ENCODE assay signal across 33 mouse cellular contexts in the genomic region with DNA sequence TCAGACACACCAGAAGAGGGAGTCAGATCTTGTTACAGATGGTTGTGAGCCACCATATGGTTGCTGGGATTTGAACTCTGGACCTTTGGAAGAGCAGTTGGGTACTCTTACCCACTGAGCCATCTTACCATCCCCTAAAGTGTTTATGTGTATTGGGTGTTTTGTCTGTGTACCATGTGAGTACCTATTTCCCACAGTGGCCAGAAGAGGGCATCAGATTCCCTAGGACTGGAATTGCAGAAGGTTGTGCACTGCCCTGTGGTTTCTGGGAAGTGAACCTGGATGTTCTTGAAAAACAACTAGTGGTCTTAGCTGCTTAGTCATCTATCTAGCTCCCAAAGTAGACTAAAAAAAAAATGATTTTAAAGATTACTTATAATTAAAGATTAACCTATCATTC.
A peak's percentile ranks its signal among the peaks of the same experiment; 100 is the strongest.
DNase-seq lines count a peak whose midpoint lies in the region; ATAC-seq and TF ChIP-seq lines count a peak whose summit lies in the region.
"Had no signal": no experiment of that assay in that cellular context is flagged by ENCODE, and none has a peak within 500 bp of the region (broad histone marks: within the 10 kb centered on the region; RNA-seq: fewer than 3 reads in every experiment).

No protein-coding gene starts in this region.

- H3K4me2 ChIP-seq in kidney, postnatal 0 days (ENCODE audit: low read length): no peak overlapping the region
- H3K4me2 ChIP-seq: forebrain, embryonic 12.5 days; heart, embryonic 12.5 days; hindbrain, embryonic 14.5 days; limb, embryonic 15.5 days; neural tube, embryonic 12.5 days had no signal

- no peaks in the 10 kb centered on the region for H3K9me3 ChIP-seq in kidney, postnatal 0 days (replicated peaks; ENCODE audit: low read length)
- no peaks in the 10 kb centered on the region for H3K9me3 ChIP-seq in E14TG2a.4 (ENCODE audit: low read length)
- H3K9me3 ChIP-seq: forebrain, embryonic 12.5 days; heart, embryonic 12.5 days; limb, embryonic 10.5 days; limb, embryonic 15.5 days; neural tube, embryonic 12.5 days had no signal

- H3K4me1 ChIP-seq in kidney, postnatal 0 days (replicated peaks; ENCODE audit: insufficient read depth, low read length): no peaks in the 10 kb centered on the region
- no peaks in the 10 kb centered on the region for H3K4me1 ChIP-seq in E14TG2a.4 (replicated peaks; ENCODE audit: low read depth, low read length)
- H3K4me1 ChIP-seq: forebrain, embryonic 12.5 days; heart, embryonic 12.5 days; limb, embryonic 10.5 days; limb, embryonic 15.5 days; neural tube, embryonic 12.5 days had no signal

- no peak overlapping the region for H3K4me3 ChIP-seq in kidney, postnatal 0 days (replicated peaks; ENCODE audit: low read depth, low read length)
- no peak overlapping the region for H3K4me3 ChIP-seq in E14TG2a.4 (replicated peaks; ENCODE audit: low read length)
- H3K4me3 ChIP-seq: erythroblast, embryonic 14.5 days; forebrain, embryonic 12.5 days; heart, embryonic 12.5 days; limb, embryonic 10.5 days; limb, embryonic 15.5 days; myocyte; neural tube, embryonic 12.5 days had no signal

- no peak for ATAC-seq in kidney, postnatal 0 days (replicated peaks; ENCODE audit: low FRiP score, low read depth)
- no peak for ATAC-seq in erythroid progenitor cell, adult 5-6 weeks (replicated peaks; ENCODE audit: low FRiP score, poor library complexity, severe bottlenecking)
- ATAC-seq: activated CD4-positive, CD25-positive, alpha-beta regulatory T cell, adult 4 months; inflammation-experienced regulatory T-cells, adult 6 months; midbrain, embryonic 16.5 days had no signal

- no peak overlapping the region for H3K9ac ChIP-seq in kidney, postnatal 0 days (ENCODE audit: low read depth, low read length)
- H3K9ac ChIP-seq: forebrain, embryonic 12.5 days; heart, embryonic 12.5 days; hindbrain, embryonic 14.5 days; limb, embryonic 15.5 days; liver, embryonic 14.5 days; neural tube, embryonic 12.5 days had no signal

- H3K27ac ChIP-seq in kidney, postnatal 0 days: no peak overlapping the region
- H3K27ac ChIP-seq: forebrain, embryonic 12.5 days; hindbrain, embryonic 14.5 days; limb, embryonic 10.5 days; limb, embryonic 15.5 days; liver, embryonic 14.5 days; macrophage; neural tube, embryonic 12.5 days had no signal

- intact Hi-C loops in gastrocnemius, postnatal 36 days (cut with DNase I): no loop called here

- H3K27me3 ChIP-seq in kidney, postnatal 0 days (ENCODE audit: insufficient read depth, low read length): no peaks in the 10 kb centered on the region
- no peaks in the 10 kb centered on the region for H3K27me3 ChIP-seq in E14TG2a.4 (ENCODE audit: insufficient read depth, low read length)
- H3K27me3 ChIP-seq: forebrain, embryonic 12.5 days; heart, embryonic 12.5 days; limb, embryonic 15.5 days; neural tube, embryonic 12.5 days had no signal

- no peaks in the 10 kb centered on the region for H3K36me3 ChIP-seq in kidney, postnatal 0 days (ENCODE audit: insufficient read depth, low read length)
- H3K36me3 ChIP-seq in E14TG2a.4 (ENCODE audit: insufficient read depth, low read length): no peaks in the 10 kb centered on the region
- H3K36me3 ChIP-seq: forebrain, embryonic 12.5 days; heart, embryonic 12.5 days; limb, embryonic 10.5 days; limb, embryonic 15.5 days; neural tube, embryonic 12.5 days had no signal

- peak; percentile 23; the same call in 1 of the 2 replicates for TF ChIP-seq CTCF in kidney, postnatal 0 days (IDR thresholded peaks at IDR 0.05; ENCODE audit: low read depth)
- peak; percentile 38 for TF ChIP-seq CTCF in E14TG2a.4 (conservative IDR thresholded peaks at IDR 0.05; ENCODE audit: low read length)

- DNase-seq in kidney, postnatal 0 days (ENCODE audit: low spot score): no peak
- DNase-seq in kidney, postnatal 14 days: no peak
- DNase-seq in 3T3-L1 (ENCODE audit: low read depth, low spot score) (peak; percentile 15), NIH3T3 (ENCODE audit: low read depth) (peak; percentile 5)
- no peak for DNase-seq in thymus, postnatal 10 days (ENCODE audit: low spot score in 2 of 2)
- DNase-seq in gastrocnemius, postnatal 36 days: no peak
- DNase-seq: adrenal gland, adult 2 months; adrenal gland, postnatal 36 days; B cell, adult 2 months; cerebellum, adult 2 months; cerebellum, postnatal 14 days; gastrocnemius, postnatal 25 days; heart, adult 18-20 months; kidney, adult 2 months; layer of hippocampus, adult 9-11 months; right cerebral cortex, adult 18-20 months; thymus, adult 2 months; thymus, postnatal 4 days had no signal

Comparison
In these comparisons a context has a peak if more than half of its experiments do, and no peak if none do; other contexts are left out.
1. DNase-seq: peak in 3T3-L1 (single experiment) and NIH3T3 (single experiment); none in kidney, postnatal 0 days (single experiment), kidney, postnatal 14 days (single experiment), thymus, postnatal 10 days (0 of 2) and gastrocnemius, postnatal 36 days (0 of 2).